Mouse (Mus musculus) macrophage (primary cell): ENCODE data around the gene Pde6g. TPM values are rescaled to one million over a fixed set of nuclear protein-coding genes. Genes with fewer than 3 reads are reported as not detected.
"Not testable (repeated sequence)": the region's sequence is repeated elsewhere in the genome, so short reads cannot be mapped to it uniquely, and the experiment has no call there.

Experiments used
- H3K27ac ChIP-seq: fragments of 350-480 bp; formaldehyde crosslinking; 2 replicates; pipeline ENCODE4 v1.9.0; 2021
- H3K36me3 ChIP-seq: fragments of 350-480 bp; formaldehyde crosslinking; 2 replicates; pipeline ENCODE4 v1.9.0; 2021; ENCODE audit errors: inconsistent target
- H3K4me3 ChIP-seq: fragments of 350-480 bp; formaldehyde crosslinking; 2 replicates; pipeline ENCODE4 v1.9.0; 2021; ENCODE audit errors: inconsistent target
- H3K79me2 ChIP-seq: fragments of 350-480 bp; formaldehyde crosslinking; 2 replicates; pipeline ENCODE4 v1.9.0; 2021; ENCODE audit errors: inconsistent target
- WGBS: methylation state at CpG from one replicate; pipeline ENCODE4 v1.1.7; 2026; ENCODE audit warnings: inconsistent platforms; ENCODE audit not compliant: missing documents; 5-methylcytosine and 5-hydroxymethylcytosine counted together
- polyA plus RNA-seq: library from polyadenylated mRNA; stranded (reverse); fragments of 250-400 nt; gene quantifications from 3 replicates; pipeline ENCODE4 v1.2.4, GENCODE M21; 2018; ENCODE audit warnings: inconsistent platforms

Gene Pde6g
- polyA plus RNA-seq, 1 experiment from 2014 or later: not detected

DNA sequence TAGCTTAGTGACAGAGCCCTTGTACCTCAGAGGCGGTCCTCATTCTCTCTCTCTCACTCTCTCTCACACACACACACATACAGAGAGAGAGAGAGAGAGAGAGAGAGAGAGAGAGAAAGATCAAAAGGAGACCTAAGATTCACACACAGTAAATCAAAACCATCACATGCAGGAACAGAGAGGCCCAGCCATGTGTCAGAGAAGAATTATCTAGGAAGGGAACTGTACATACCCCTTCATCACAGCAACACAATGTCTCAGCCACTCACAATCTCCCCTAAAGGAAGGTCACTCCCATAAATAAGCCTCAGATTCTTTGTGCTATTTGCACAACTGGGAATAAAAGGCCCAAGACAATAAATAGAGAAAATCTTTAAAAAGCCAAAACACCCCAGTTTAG lies 34.7 kb downstream of the Pde6g start:
- Histone ChIP-seq H3K27ac (no peak overlapping the region), H3K79me2 (peaks cover 25% of the 10 kb centered on the region), H3K4me3 (no peak overlapping the region), H3K36me3 (peaks cover 58% of the 10 kb centered on the region)
- 89% methylated on average over 1 of the region's 1 CpGs for WGBS

DNA sequence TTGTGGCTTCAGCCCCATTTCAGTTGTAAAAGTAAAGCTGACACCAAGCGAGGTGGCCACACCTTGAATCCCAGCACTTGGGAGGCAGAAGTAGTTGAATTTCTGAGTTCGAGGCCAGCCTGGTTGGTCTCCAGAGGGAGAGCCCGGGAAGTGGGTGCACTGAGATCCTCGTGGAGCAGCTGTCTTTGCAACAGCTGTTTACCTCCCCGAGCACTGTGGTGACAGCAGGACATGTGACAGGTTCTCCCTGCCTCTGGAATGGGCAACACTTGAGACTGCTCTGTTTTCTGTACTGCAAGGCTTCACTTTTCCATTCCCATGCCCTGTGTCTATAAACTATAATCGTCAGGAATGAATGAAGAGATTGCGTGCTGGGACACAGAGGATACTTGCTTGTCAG lies 35.4 kb downstream of the Pde6g start:
- Histone ChIP-seq H3K27ac (no peak overlapping the region), H3K36me3 (peaks cover 63% of the 10 kb centered on the region), H3K79me2 (peaks cover 17% of the 10 kb centered on the region), H3K4me3 (no peak overlapping the region)
- 95% methylated on average over 7 of the region's 7 CpGs for WGBS

DNA sequence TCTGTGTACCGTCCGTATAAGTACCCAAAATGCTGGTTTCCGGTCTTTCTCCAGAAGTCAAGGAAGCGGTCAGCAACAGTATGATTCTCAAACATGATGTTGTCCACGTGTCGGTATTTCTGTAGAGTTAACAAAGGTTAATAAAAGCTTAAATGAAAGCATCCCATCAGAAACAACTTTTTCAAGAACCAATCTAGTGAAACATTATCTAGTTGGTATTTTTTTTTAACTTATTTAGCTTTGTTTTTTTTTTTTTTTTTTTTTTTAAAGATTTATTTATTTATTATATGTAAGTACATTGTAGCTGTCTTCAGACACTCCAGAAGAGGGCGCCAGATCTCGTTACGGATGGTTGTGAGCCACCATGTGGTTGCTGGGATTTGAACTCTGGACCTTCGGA lies 39.7 kb downstream of the Pde6g start:
- H3K27ac ChIP-seq, H3K4me3 ChIP-seq, H3K79me2 ChIP-seq: not testable (repeated sequence)
- H3K36me3 ChIP-seq: peaks cover 83% of the 10 kb centered on the region
- 93% methylated on average over 6 of the region's 10 CpGs for WGBS

DNA sequence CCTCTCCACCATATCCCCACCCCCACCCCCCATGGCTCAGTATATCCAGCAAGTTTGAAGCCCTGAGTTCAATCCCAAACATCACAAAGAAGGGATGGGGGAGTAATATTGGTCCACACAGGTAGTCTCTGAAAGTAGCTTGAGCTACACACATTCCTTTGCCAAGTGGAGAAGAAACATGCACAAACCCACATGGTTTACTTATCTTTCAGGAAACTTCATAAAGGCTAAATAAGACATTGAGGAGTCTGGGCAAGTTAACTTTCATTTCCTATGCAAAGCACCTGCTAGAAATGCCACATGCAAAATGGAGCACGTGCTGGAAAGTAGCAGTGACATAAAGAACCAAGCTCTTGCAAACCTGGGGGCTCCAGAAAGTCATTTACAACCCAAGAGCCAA lies 46.9 kb downstream of the Pde6g start:
- no peak overlapping the region for H3K27ac ChIP-seq
- H3K4me3 ChIP-seq: no peak overlapping the region
- WGBS: 79% methylated on average over 1 of the region's 1 CpGs
- peaks cover 12% of the 10 kb centered on the region; the same call in 1 of the 2 replicates for H3K79me2 ChIP-seq
- peaks cover 83% of the 10 kb centered on the region for H3K36me3 ChIP-seq

DNA sequence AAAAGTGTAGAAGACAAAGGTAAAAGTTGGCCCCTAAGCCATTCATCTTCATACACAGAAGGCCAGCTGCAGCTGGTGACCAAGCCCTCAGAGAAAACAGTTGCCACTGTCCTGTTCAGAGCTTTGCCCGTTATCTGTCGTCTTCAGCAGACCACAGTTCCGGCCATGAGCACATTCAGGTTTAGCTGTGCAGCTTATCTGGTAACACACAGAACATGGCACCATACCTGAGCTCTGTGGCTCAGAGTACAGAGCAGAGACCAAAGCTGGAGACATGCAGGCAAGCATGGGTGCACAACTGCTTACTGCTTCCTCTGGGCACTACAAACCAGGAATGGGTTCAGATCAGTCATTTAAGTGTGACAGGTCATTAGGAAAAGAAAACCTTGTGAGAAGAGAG lies 47.4 kb downstream of the Pde6g start:
- peaks cover 12% of the 10 kb centered on the region; the same call in 1 of the 2 replicates for H3K79me2 ChIP-seq
- 81% methylated on average over 3 of the region's 3 CpGs for WGBS
- H3K27ac ChIP-seq: no peak overlapping the region
- no peak overlapping the region for H3K4me3 ChIP-seq
- peaks cover 83% of the 10 kb centered on the region for H3K36me3 ChIP-seq

DNA sequence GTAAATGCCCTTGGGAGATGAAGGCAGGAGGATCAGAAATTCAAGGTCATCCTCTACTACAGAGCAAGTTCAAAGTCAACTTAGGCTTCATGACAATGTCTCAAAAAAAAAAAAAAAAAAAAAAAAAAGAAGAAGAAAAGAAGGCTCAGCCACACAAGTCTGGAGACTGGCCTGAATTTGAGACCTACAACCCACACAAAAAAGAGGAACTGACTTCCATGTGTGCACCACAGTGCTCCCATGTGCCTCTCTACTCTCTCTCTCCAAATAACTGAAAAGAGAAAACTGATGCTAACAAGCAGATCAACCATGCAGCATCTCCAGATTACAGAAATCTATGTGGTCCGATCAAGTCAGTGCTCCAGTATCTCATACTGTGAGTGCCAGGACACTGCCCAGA lies 48.5 kb downstream of the Pde6g start:
- Histone ChIP-seq H3K27ac (no peak overlapping the region), H3K4me3 (no peak overlapping the region), H3K36me3 (peaks cover 84% of the 10 kb centered on the region), H3K79me2 (peaks cover 22% of the 10 kb centered on the region; the same call in 1 of the 2 replicates)
- WGBS: 60% methylated on average over 1 of the region's 1 CpGs

DNA sequence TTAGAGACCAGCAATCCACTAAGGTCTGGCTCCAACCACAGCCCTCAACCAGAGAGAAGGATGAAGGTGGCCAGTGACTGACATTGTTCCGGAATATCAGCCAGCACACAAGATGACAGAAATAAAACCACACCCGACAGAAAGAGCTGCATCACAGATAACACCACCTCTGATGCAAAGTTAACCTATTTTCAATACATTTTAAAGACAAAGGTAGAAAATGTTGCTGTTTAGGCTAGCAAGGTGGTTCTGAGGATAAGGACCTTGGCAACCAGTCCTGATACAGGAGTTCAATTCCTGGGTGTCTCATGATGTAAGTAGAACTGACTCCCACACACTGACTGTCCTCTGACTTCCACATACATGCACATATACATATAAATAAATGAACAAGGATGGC lies 54.0 kb downstream of the Pde6g start:
- Histone ChIP-seq H3K36me3 (peaks cover 88% of the 10 kb centered on the region), H3K27ac (no peak overlapping the region), H3K79me2 (peaks cover 66% of the 10 kb centered on the region; the same call in 1 of the 2 replicates), H3K4me3 (no peak overlapping the region)
- WGBS: 90% methylated on average over 2 of the region's 2 CpGs

Other genes starting within 250 kb of the Pde6g start
- 2.2 to 3.5 TPM (median 3.0 TPM) in 3 replicates for gene Bahcc1, start 220.6 kb downstream of the Pde6g start, polyA plus RNA-seq
- 1,569 to 2,966 TPM (median 1,773 TPM) in 3 replicates for gene Actg1, start 105.0 kb downstream of the Pde6g start, polyA plus RNA-seq
- gene Fscn2, start 92.0 kb downstream of the Pde6g start, polyA plus RNA-seq: not detected in 3 replicates
- gene Faap100, start 74.7 kb downstream of the Pde6g start, polyA plus RNA-seq: 3.8 to 8.1 TPM (median 6.3 TPM) in 3 replicates
- 38.6 to 47.8 TPM (median 45.8 TPM) in 3 replicates for gene Nploc4, start 15.8 kb downstream of the Pde6g start, polyA plus RNA-seq
- gene Tspan10, start 10.9 kb downstream of the Pde6g start, polyA plus RNA-seq: 0.54 to 2.3 TPM (median 1.5 TPM) in 3 replicates
- 2.6 to 10.4 TPM (median 6.3 TPM) in 3 replicates for gene Oxld1, start 4.6 kb upstream of the Pde6g start, polyA plus RNA-seq
- 11.7 to 12.7 TPM (median 11.8 TPM) in 3 replicates for gene Ccdc137, start 4.6 kb upstream of the Pde6g start, polyA plus RNA-seq
- gene Arl16, start 14.1 kb upstream of the Pde6g start, polyA plus RNA-seq: 11.8 to 16.5 TPM (median 14.2 TPM) in 3 replicates
- gene Mrpl12, start 31.1 kb upstream of the Pde6g start, polyA plus RNA-seq: 28.2 to 81.1 TPM (median 37.6 TPM) in 3 replicates
- 29.6 to 61.7 TPM (median 44.6 TPM) in 3 replicates for gene Slc25a10, start 38.3 kb upstream of the Pde6g start, polyA plus RNA-seq
- gene Gcgr, start 77.2 kb upstream of the Pde6g start, polyA plus RNA-seq: 0.09 TPM in 1 of 3 replicates, not detected in the others
- 36.9 to 60.9 TPM (median 57.7 TPM) in 3 replicates for gene Mcrip1, start 96.2 kb upstream of the Pde6g start, polyA plus RNA-seq
- not detected in 3 replicates for gene Ppp1r27, start 97.6 kb upstream of the Pde6g start, polyA plus RNA-seq
- 294 to 442 TPM (median 388 TPM) in 3 replicates for gene P4hb, start 119.8 kb upstream of the Pde6g start, polyA plus RNA-seq
- 662 to 966 TPM (median 875 TPM) in 3 replicates for gene Arhgdia, start 128.1 kb upstream of the Pde6g start, polyA plus RNA-seq
- gene Alyref, start 144.9 kb upstream of the Pde6g start, polyA plus RNA-seq: 34.3 to 88.6 TPM (median 41.5 TPM) in 3 replicates
- 40.4 to 78.6 TPM (median 76.2 TPM) in 3 replicates for gene Anapc11, start 144.9 kb upstream of the Pde6g start, polyA plus RNA-seq
- gene Npb, start 155.0 kb upstream of the Pde6g start, polyA plus RNA-seq: not detected in 3 replicates
- gene Pcyt2, start 164.4 kb upstream of the Pde6g start, polyA plus RNA-seq: 23.8 to 69.4 TPM (median 36.2 TPM) in 3 replicates
- 37.3 to 77.5 TPM (median 50.4 TPM) in 3 replicates for gene Sirt7, start 171.7 kb upstream of the Pde6g start, polyA plus RNA-seq
- gene Mafg, start 180.1 kb upstream of the Pde6g start, polyA plus RNA-seq: 18.1 to 68.2 TPM (median 39.6 TPM) in 3 replicates
- gene Pycr1, start 190.3 kb upstream of the Pde6g start, polyA plus RNA-seq: not detected in 3 replicates
- gene Myadml2, start 194.7 kb upstream of the Pde6g start, polyA plus RNA-seq: not detected in 3 replicates
- not detected in 3 replicates for gene Notum, start 207.7 kb upstream of the Pde6g start, polyA plus RNA-seq
- gene Aspscr1, start 219.5 kb upstream of the Pde6g start, polyA plus RNA-seq: 21.6 to 38.8 TPM (median 34.8 TPM) in 3 replicates